Mouse (Mus musculus) testis, adult 2 months (tissue): ENCODE results near the gene Il17f.

ENCODE experiments used
- CTCF ChIP-seq: fragments of 200-500 bp; IDR thresholded peaks from 2 replicates; pipeline ENCODE4 v1.5.1; 2012; ENCODE audit warnings: low read depth, mild to moderate bottlenecking, inconsistent platforms, low read length, moderate library complexity; ENCODE audit not compliant: control insufficient read depth, insufficient read depth, insufficient replicate concordance
- POLR2A ChIP-seq: fragments of 200-500 bp; IDR thresholded peaks from 2 replicates; pipeline ENCODE4 v1.6.1; 2012; ENCODE audit warnings: low read depth, mild to moderate bottlenecking, inconsistent platforms, low read length, moderate library complexity; ENCODE audit not compliant: control insufficient read depth

DNA sequence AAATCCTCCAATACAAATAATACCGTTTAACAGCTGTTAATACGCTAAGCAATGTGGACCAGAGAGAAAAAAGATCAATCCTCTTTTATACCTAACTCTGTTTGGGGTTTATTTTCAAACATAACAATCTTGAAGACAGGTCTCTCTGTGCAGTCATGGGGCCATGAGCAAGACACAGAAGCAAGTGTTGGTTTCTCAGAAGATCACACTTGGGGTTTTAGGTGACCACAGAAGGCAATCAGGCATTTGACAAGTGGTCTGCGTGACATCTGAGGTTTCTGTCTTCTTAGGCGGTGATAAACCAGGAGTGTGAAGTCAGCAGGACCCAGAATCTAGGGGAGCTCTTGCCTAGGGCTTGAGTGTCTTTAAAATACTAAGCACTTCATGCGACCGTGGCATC is 23.9 kb downstream of the Il17f start:
- no peak for TF ChIP-seq CTCF
- no peak for TF ChIP-seq POLR2A
